Mouse (Mus musculus) forebrain, embryonic 15.5 days (tissue): ENCODE data around the gene Isca2. TPM values are rescaled to one million over a fixed set of nuclear protein-coding genes. Genes with fewer than 3 reads are reported as not detected.

Experiments used
- ATAC-seq: fragments of 200-750 bp; cut with Nextera tagmentation; replicated peaks from 2 replicates; pipeline ENCODE4 v1.8.0; 2017; ENCODE audit warnings: mild to moderate bottlenecking, moderate TSS enrichment, moderate library complexity
- H3K27ac ChIP-seq: fragments of 300-500 bp; sonication (generic); replicated peaks from 2 replicates; pipeline ENCODE4 v1.5.1; 2015; ENCODE audit warnings: mild to moderate bottlenecking, inconsistent platforms
- H3K27me3 ChIP-seq: fragments of 300-500 bp; sonication (generic); 2 replicates; pipeline ENCODE4 v1.6.1; 2015; ENCODE audit warnings: inconsistent platforms
- H3K36me3 ChIP-seq: fragments of 300-500 bp; sonication (generic); 2 replicates; pipeline ENCODE4 v1.6.1; 2015; ENCODE audit warnings: mild to moderate bottlenecking, inconsistent platforms
- H3K4me1 ChIP-seq: fragments of 300-500 bp; sonication (generic); 2 replicates; pipeline ENCODE4 v1.6.1; 2015; ENCODE audit warnings: inconsistent platforms
- H3K4me2 ChIP-seq: fragments of 300-500 bp; sonication (generic); replicated peaks from 2 replicates; pipeline ENCODE4 v1.6.1; 2015; ENCODE audit warnings: mild to moderate bottlenecking, inconsistent platforms
- H3K4me3 ChIP-seq: fragments of 300-500 bp; sonication (generic); 2 replicates; pipeline ENCODE4 v1.5.1; 2015; ENCODE audit warnings: mild to moderate bottlenecking, inconsistent platforms
- H3K9ac ChIP-seq: fragments of 300-500 bp; sonication (generic); replicated peaks from 2 replicates; pipeline ENCODE4 v1.6.1; 2015; ENCODE audit warnings: mild to moderate bottlenecking, inconsistent platforms
- H3K9me3 ChIP-seq: fragments of 300-500 bp; sonication (generic); 2 replicates; pipeline ENCODE4 v1.6.1; 2016; ENCODE audit warnings: inconsistent platforms
- WGBS: fragments of 180-500 bp; shearing (Covaris S2); methylation state at CpG from one replicate; pipeline ENCODE4 v1.1.7; 2015; ENCODE audit warnings: mixed read lengths; 5-methylcytosine and 5-hydroxymethylcytosine counted together
- polyA plus RNA-seq: library from polyadenylated mRNA; unstranded; fragments of >200 nt; fragmentation: Nextera tagmentation; extraction: Ambion mirVana; gene quantifications from 2 replicates; pipeline ENCODE4 v1.2.1, GENCODE M21; 2015

Isca2 gene
- polyA plus RNA-seq, result 125 and 144 TPM in 2 replicates

DNA sequence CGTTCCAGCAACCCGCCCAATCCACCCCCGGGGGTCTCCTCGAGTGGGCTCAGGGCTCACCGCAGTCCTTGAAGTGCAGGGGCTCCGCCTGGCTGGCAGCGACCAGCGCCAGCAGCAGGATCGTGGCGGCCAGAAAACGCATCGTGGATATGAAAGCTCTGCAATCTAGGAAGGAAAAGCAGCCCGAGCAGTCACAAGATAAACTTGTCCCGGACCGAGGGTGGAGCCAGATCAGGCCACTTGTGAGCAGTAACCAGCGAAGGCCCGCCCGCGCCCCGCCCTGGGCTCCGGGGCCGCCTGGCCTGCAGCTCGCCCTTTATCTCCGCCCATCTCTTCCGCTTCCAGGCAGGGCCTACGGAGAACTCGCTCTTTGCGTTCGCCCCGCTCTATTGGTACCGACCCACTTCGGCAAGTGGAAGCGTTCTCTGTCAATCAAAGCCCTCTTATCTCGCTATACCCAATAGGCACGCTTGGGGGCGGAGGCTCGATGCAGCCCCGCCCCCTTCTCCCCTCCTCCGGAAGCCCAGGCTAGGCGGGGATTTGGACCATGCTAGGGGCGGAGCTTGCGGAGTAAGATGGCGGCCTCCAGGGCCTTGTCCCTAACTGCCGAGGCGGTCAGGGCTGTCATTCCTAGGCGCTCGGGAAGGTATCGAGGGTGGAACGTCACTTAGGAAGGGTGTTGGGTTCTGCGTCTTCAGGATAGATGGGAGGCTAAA is at the start of gene Isca2, which contains the start of gene Npc2:
Isca2 (plus strand) TSS at position 526 of the 716 bp plus-strand sequence.
Npc2 (minus strand) TSS at position 427 of the 716 bp plus-strand sequence.
- no peaks in the 10 kb centered on the region for H3K27me3 ChIP-seq

DNA sequence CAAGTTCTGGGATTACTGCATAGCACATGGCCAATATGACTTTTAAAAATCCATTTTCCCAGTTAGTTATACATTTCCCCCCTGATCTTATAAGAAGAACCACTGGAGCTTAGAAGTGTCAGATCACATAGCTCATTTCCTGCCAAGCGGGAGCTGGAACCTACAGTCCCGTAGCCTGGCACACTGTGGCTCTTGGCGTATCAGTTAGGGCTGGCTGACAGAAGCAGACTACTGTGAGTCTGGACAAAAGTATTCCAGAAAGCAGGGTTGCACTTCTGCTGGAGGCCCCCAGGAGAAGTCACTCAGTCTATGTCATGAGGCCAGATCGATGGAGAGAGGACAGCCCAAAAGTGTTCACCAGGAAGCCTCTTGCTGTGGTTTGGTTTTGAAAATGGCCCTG is 46.7 kb upstream of the Isca2 start:
- no peaks in the 10 kb centered on the region for H3K27me3 ChIP-seq
- H3K27ac ChIP-seq, result no peak overlapping the region
- H3K4me2 ChIP-seq, result no peak overlapping the region
- H3K4me3 ChIP-seq, result no peak overlapping the region
- no peaks in the 10 kb centered on the region for H3K4me1 ChIP-seq
- 87% methylated on average over 4 of the region's 4 CpGs for WGBS
- no peak overlapping the region for H3K9ac ChIP-seq
- H3K9me3 ChIP-seq, result no peaks in the 10 kb centered on the region
- no peak for ATAC-seq
- H3K36me3 ChIP-seq, result no peaks in the 10 kb centered on the region

More for the DNA sequence above, at the start of gene Isca2, which contains the start of gene Npc2:
- under 1% methylated on average over 50 of the region's 50 CpGs for WGBS
- Histone ChIP-seq H3K9ac (peak within 1 kb of the TSS; percentile 76), H3K36me3 (peaks cover 5% of the 10 kb centered on the region; the same call in 1 of the 2 replicates), H3K4me1 (peaks cover 35% of the 10 kb centered on the region), H3K4me3 (peak within 1 kb of the TSS; percentile 63), H3K9me3 (no peaks in the 10 kb centered on the region), H3K4me2 (peak within 1 kb of the TSS; percentile 85), H3K27ac (peak within 1 kb of the TSS; percentile 87)
- ATAC-seq, result peak; percentile 99

DNA sequence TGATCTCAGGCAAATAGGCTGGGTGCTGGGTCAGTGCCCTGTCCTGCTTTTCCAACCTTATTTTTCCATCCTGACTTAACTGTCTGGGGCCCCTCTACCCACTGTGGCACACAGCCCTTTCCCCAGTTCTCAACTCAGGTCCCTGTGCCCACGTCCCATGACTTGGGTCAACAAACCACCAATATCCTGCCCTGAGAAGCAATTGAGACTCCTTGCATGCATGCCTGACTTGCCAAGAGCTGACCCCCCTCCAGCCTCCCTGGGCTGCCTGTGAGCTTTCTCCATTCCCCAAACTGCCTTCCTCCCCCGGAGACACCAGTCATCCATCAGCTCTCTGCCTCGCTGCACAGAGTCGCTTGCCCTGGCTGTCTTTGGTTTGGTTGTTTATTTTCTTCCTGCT is 46.1 kb upstream of the Isca2 start:
- 72% methylated on average over 4 of the region's 4 CpGs for WGBS

DNA sequence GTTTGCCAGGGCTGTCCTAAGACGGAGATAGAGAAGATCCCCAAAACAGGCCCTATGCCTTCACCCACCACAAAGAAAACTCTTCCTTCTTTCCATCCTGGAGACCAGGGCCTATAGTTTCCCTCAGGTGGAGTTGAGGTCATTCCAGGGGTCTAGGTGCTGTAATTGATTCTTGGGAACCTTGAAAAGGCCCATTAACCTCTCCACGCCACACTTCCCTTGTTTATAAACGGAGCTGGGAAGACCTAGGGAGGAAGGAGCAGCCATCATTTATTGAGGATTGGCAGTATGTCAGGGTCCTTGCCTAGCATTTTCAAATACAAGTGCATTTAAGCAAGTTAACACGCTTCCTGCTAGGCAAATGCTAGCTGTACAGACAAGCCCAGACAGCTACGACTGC is 45.6 kb upstream of the Isca2 start:
- no peak for ATAC-seq
- Histone ChIP-seq H3K9ac (no peak overlapping the region), H3K4me2 (no peak overlapping the region), H3K4me3 (no peak overlapping the region), H3K27ac (no peak overlapping the region), H3K36me3 (no peaks in the 10 kb centered on the region), H3K27me3 (no peaks in the 10 kb centered on the region), H3K4me1 (no peaks in the 10 kb centered on the region), H3K9me3 (no peaks in the 10 kb centered on the region)
- 78% methylated on average over 5 of the region's 5 CpGs for WGBS

More for the DNA sequence above, 46.1 kb upstream of the Isca2 start:
- H3K36me3 ChIP-seq, result no peaks in the 10 kb centered on the region
- H3K4me3 ChIP-seq, result no peak overlapping the region
- H3K27ac ChIP-seq, result no peak overlapping the region
- no peak overlapping the region for H3K9ac ChIP-seq
- no peaks in the 10 kb centered on the region for H3K4me1 ChIP-seq
- no peaks in the 10 kb centered on the region for H3K9me3 ChIP-seq
- no peaks in the 10 kb centered on the region for H3K27me3 ChIP-seq
- H3K4me2 ChIP-seq, result no peak overlapping the region
- no peak for ATAC-seq

DNA sequence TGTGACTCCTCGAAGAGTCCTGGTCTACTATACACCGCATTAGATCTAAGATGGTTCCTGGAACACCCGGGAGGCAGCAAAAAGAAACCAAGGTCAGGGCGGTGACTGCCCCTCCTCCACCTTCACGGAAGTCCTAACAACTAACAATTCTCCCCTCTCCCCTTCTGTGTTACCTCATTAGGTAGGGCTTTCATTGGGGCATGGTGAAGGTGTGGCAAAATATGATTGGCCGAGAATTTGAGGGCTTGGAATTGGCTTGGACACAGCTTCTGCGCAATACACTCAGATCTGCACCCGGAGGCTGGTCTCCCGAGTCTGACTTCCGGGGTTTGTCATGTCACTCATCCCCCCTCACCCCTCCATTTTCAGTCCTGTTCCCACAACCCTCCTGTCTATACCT is 44.6 kb upstream of the Isca2 start:
- H3K27me3 ChIP-seq, result no peaks in the 10 kb centered on the region
- WGBS, result 88% methylated on average over 10 of the region's 10 CpGs

DNA sequence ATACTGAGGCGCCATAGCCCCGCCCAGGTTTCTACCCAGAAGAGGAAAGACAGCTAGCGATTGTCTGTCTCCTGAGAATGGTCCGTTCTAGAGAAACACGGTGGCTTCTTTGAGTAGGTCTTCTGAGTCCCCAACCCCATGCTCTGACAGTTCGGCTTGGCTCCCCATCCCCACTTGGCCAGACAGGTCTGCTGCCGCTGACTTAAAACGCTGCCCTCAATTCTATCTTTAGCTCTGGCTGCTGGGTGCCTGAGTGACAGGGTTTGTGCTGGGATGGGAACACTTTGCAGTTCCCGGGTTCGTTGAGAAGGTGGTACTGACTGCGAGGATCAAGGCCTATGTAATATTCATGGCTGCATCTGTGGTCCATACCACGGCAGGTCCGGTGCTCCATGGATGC is 39.7 kb upstream of the Isca2 start:
- H3K4me1 ChIP-seq, result no peaks in the 10 kb centered on the region
- H3K9ac ChIP-seq, result no peak overlapping the region
- no peaks in the 10 kb centered on the region for H3K9me3 ChIP-seq
- 76% methylated on average over 13 of the region's 13 CpGs for WGBS
- no peak for ATAC-seq
- no peaks in the 10 kb centered on the region for H3K27me3 ChIP-seq
- H3K27ac ChIP-seq, result no peak overlapping the region
- H3K36me3 ChIP-seq, result no peaks in the 10 kb centered on the region
- no peak overlapping the region for H3K4me2 ChIP-seq
- H3K4me3 ChIP-seq, result no peak overlapping the region

More for the DNA sequence above, 44.6 kb upstream of the Isca2 start:
- Histone ChIP-seq H3K27ac (no peak overlapping the region), H3K4me3 (no peak overlapping the region), H3K4me2 (no peak overlapping the region), H3K9ac (no peak overlapping the region), H3K9me3 (no peaks in the 10 kb centered on the region), H3K36me3 (no peaks in the 10 kb centered on the region), H3K4me1 (no peaks in the 10 kb centered on the region)
- ATAC-seq, result no peak

DNA sequence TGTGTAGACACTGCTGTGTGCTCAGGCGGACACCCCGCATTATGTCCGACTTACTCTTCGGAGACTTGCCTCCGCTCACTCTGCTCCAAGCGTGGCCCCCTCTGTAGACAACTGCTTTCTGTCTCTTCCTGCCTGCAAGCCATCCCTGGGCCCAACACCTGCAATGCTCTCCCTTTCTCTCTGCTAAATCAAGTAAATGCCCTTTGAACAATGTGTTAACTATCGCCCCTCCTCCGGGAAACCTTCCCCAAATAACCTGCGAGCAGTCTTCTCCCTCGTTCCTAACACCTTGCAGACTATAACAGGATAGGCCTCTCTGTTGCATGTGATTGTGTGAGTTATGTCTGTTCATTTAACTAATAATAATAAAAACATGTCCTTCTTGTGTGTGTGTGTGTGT is 29.6 kb upstream of the Isca2 start:
- Histone ChIP-seq H3K4me1 (no peaks in the 10 kb centered on the region), H3K9me3 (no peaks in the 10 kb centered on the region), H3K4me2 (no peak overlapping the region), H3K9ac (no peak overlapping the region), H3K4me3 (no peak overlapping the region), H3K27me3 (no peaks in the 10 kb centered on the region), H3K36me3 (no peaks in the 10 kb centered on the region), H3K27ac (no peak overlapping the region)
- no peak for ATAC-seq
- 88% methylated on average over 10 of the region's 10 CpGs for WGBS

DNA sequence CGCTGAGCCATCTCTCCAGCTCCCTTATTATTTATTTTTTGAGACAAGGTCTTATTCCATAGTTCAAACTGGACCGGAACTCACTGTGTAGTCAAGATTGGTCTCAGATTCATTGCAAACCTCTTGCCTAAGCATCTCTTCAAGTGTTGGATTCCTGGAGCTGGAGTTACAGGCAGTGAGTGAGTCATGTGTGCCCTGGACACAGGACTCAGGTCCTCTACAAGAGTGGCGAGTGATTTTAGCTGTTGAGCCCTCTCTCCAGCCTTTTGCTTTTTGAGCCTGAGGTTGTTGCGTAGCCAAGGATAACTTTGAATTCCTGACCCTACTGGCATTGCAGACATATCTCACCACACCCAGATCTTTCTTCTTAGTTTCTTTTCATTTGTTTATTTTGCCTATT is 27.4 kb upstream of the Isca2 start:
- no peak overlapping the region for H3K4me2 ChIP-seq
- no peak overlapping the region for H3K4me3 ChIP-seq
- H3K4me1 ChIP-seq, result no peaks in the 10 kb centered on the region
- H3K27me3 ChIP-seq, result no peaks in the 10 kb centered on the region
- 66% methylated on average over 4 of the region's 4 CpGs for WGBS
- no peak overlapping the region for H3K27ac ChIP-seq
- H3K9me3 ChIP-seq, result no peaks in the 10 kb centered on the region
- no peaks in the 10 kb centered on the region for H3K36me3 ChIP-seq
- ATAC-seq, result no peak
- no peak overlapping the region for H3K9ac ChIP-seq

DNA sequence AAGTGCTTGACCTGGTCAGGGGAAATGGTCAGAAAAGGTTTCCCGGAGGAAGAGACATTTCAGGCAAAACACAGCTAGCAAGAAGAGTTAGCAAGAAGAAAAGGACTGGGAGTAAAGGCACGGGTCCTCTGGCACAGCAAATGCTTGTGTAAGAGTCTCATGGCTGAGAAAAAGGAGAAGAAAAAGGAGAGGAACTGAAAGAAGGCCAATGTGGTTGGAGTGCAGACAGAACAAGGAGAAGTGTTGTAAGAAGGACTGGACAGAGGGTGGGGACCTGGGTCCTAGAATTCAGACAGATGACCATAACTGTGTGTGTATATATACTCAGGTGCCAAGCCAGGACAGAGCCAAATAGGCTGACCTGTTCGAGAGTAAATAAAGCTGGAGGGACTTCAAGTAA is 24.9 kb upstream of the Isca2 start:
- H3K9me3 ChIP-seq, result no peaks in the 10 kb centered on the region
- H3K4me3 ChIP-seq, result no peak overlapping the region
- no peaks in the 10 kb centered on the region for H3K36me3 ChIP-seq
- 79% methylated on average over 3 of the region's 3 CpGs for WGBS
- ATAC-seq, result no peak
- H3K27ac ChIP-seq, result no peak overlapping the region
- H3K4me2 ChIP-seq, result no peak overlapping the region
- H3K27me3 ChIP-seq, result no peaks in the 10 kb centered on the region
- no peak overlapping the region for H3K9ac ChIP-seq
- H3K4me1 ChIP-seq, result peaks cover 19% of the 10 kb centered on the region

DNA sequence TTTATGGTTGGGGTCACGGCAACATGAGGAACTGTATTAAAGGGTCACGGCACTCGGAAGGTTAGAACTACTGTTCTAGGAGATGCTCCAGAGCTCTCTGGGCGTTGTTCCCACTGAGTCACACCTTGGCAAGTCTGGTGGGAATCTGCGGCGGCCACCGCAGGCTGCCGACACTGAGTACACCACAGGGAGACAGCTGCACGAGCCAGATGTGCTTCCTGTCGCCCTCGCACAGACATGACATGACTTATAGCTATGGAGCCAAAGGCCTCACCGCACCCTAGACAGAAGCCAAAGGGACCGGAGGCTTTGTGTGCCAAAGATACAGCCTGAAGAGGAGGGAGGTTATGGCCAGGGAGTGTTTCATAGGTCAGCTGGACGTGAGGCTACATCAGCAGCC is 22.4 kb upstream of the Isca2 start:
- Histone ChIP-seq H3K4me2 (no peak overlapping the region), H3K27ac (no peak overlapping the region), H3K9ac (no peak overlapping the region), H3K4me3 (no peak overlapping the region), H3K9me3 (no peaks in the 10 kb centered on the region), H3K36me3 (no peaks in the 10 kb centered on the region), H3K4me1 (peaks cover 28% of the 10 kb centered on the region), H3K27me3 (no peaks in the 10 kb centered on the region)
- no peak for ATAC-seq
- 85% methylated on average over 14 of the region's 14 CpGs for WGBS

DNA sequence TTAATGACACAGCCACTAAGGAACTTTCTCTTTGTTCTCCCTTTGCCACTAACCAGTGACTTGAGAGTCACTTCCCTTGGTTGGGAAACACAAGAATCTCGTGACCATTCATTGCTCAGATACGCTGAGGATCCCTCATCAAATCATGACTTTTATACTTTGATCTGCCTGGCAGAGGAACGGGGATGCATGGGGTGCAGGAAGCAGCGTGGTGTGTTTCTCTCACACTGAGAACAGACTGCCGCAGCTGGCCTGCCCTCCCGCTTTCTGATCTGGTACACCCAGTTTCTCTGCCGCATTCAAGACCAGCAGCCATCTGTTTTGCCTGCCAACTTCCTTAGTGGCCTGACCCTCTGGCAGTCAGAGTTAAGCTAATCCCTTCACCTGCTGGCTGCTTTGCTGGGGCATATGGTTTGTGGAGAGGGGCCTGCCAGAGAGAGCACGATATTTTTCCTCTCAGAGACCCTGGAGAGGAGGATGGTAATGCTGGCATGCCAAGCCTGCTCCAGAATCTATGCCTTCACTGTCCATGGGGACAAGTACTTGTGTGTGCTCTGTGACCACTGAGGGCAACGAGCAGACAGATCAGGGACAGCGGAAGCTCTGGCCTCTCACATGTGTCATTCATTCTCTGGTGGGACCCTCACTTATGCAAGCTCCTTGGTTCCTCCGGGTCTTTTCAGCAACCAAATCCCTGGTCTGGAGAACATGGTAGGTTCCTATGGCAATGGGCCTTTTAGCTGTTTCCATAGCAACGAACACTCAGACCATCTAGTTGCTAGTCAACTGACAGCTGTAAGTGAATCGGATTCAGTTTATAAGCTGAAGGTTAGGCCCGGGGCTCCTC is 20.7 kb upstream of the Isca2 start:
- peak; percentile 75 for ATAC-seq
- Histone ChIP-seq H3K36me3 (peaks cover 14% of the 10 kb centered on the region), H3K4me2 (no peak overlapping the region), H3K9me3 (no peaks in the 10 kb centered on the region), H3K27ac (peak overlapping the region; percentile 42), H3K4me3 (no peak overlapping the region), H3K4me1 (peaks cover 28% of the 10 kb centered on the region), H3K9ac (no peak overlapping the region), H3K27me3 (no peaks in the 10 kb centered on the region)
- WGBS, result 23% methylated on average over 14 of the region's 14 CpGs

DNA sequence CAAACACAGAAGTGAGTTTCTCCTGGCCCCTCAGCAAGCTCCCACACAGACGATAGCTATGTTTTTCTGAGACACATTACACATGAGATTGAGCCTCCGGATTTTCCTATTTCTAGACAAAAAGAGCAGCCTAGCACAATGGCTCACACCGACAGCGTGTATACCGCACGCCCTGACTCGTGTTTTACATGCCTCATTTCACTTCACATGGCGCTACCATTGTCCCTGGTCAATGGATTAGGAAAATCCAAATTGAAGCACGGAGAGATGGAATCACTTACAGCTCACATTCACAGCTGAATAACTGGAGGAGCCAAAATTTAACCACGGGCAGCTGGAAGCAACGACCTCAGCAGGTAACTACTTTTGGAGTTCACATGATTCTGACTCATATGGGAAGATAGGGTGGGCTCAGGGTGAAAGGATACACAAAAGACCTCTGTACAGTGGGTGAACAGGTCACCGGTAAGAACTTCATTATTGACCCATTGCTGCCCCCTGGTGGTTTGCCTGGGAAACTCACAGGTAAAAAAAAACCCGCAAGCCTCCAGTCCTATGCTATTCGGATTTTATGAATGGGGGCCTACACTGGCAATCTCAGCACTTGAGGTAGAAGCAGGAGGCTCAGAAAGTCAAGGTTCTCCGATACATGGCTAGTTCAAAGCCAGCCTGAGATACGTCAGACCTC is 17.9 kb upstream of the Isca2 start:
- Histone ChIP-seq H3K9me3 (no peaks in the 10 kb centered on the region), H3K4me3 (no peak overlapping the region), H3K36me3 (peaks cover 31% of the 10 kb centered on the region), H3K27me3 (no peaks in the 10 kb centered on the region), H3K9ac (no peak overlapping the region), H3K27ac (peak overlapping the region; percentile 11; the same call in 1 of the 2 replicates), H3K4me2 (no peak overlapping the region), H3K4me1 (peaks cover 28% of the 10 kb centered on the region)
- WGBS, result 18% methylated on average over 16 of the region's 16 CpGs
- ATAC-seq, result 0 out of 2 replicates have a peak, but pooled peaks have one; percentile 24
